Mouse (Mus musculus) left cerebral cortex, postnatal 4 days (tissue): ENCODE measurements around the gene Otp. TPM values are rescaled to one million over a fixed set of nuclear protein-coding genes. Genes with fewer than 3 reads are reported as not detected.

Experiments used
- total RNA-seq, 2 experiments: library from RNA; stranded (reverse); gene quantifications; 2 replicates each; pipeline ENCODE4 v1.2.3; 2021

The Otp gene
- total RNA-seq, 2 experiments from 2014 or later = 0.14 to 1.4 TPM

Other genes starting within 250 kb of the Otp start
- gene Tbca, start 86.7 kb upstream of the Otp start, total RNA-seq = 100 to 1,000 TPM; 283 to 330 TPM
- 10 to 100 TPM; 24.8 to 28.1 TPM for gene Wdr41, start 100.7 kb downstream of the Otp start, total RNA-seq